Mouse (Mus musculus): ENCODE data around the gene Umad1. TPM values are rescaled to one million over a fixed set of nuclear protein-coding genes. Genes with fewer than 3 reads are reported as not detected.
A peak's percentile ranks its signal among the peaks of the same experiment; 100 is the strongest.

Umad1 gene
- total and polyA plus RNA-seq, 3 experiments: 7.6 to 17.5 (median 10.0) TPM

GRCm38 (mm10) chr6:8209866-8210186 lies 49.3 kb upstream of the Umad1 start:
- H3K4me1 ChIP-seq (ENCODE audit: control insufficient read depth in 1 of 2, insufficient read depth in 2 of 2): peaks cover 0 to 11% of the 10 kb centered on the region in 2 experiments; a peak in 2 of 4 replicates
- H3K9me3 ChIP-seq (replicated peaks; ENCODE audit: low read length): no peaks in the 10 kb centered on the region
- peak overlapping the region; percentile 100 for H3K4me2 ChIP-seq (ENCODE audit: insufficient read depth, low read depth, poor library complexity, severe bottlenecking)
- in situ Hi-C loops (cut with MboI; ENCODE audit: low pct_ligation_motif_present, low pct_unique_long_range_greater_than_20kb, low sequenced_read_pairs): no loop called here
- H3K27ac ChIP-seq (ENCODE audit: insufficient read depth, low read depth): peak overlapping the region; percentile 54; the same call in 1 of the 2 replicates
- no peak for DNase-seq (ENCODE audit: extremely low read depth)
- dilution Hi-C loops (cut with MboI; ENCODE audit: extremely low pct_ligation_motif_present, extremely low pct_unique_long_range_greater_than_20kb, low sequenced_read_pairs): no loop called here
- H3K27me3 ChIP-seq (replicated peaks): no peaks in the 10 kb centered on the region
- peaks cover 14% of the 10 kb centered on the region for H3K79me2 ChIP-seq (replicated peaks; ENCODE audit: control insufficient read depth, extremely low read depth, insufficient read depth, poor library complexity, severe bottlenecking)
- H3K9ac ChIP-seq (ENCODE audit: insufficient read depth, low read depth): peak overlapping the region; percentile 97
- H3K4me3 ChIP-seq (replicated peaks in 1 of 3; ENCODE audit: low read depth in 2 of 3, low read length in 2 of 3, poor library complexity in 1 of 3): peak overlapping the region; percentile 84 to 97 (median 84)
- TF ChIP-seq MAX (IDR thresholded peaks at IDR 0.05; ENCODE audit: low read length) (peak; percentile 37), CHD1 (IDR thresholded peaks at IDR 0.05; ENCODE audit: low read depth, low read length) (0 out of 2 replicates have a peak, but pooled peaks have one; percentile 72), MXI1 (IDR thresholded peaks at IDR 0.05; ENCODE audit: low read depth, low read length) (peak; percentile 87), RCOR1 (conservative IDR thresholded peaks at IDR 0.05; ENCODE audit: low read depth, low read length) (no peak), MAZ (IDR thresholded peaks at IDR 0.05; ENCODE audit: low read depth, low read length) (no peak), CHD2 (IDR thresholded peaks at IDR 0.05; ENCODE audit: low read length) (no peak), MYC (IDR thresholded peaks at IDR 0.05; ENCODE audit: low read depth, low read length) (peak; percentile 89; the same call in 1 of the 2 replicates)
- peaks cover 2 to 22% of the 10 kb centered on the region in 2 experiments for H3K36me3 ChIP-seq (replicated peaks in 1 of 2; ENCODE audit: control insufficient read depth in 1 of 2, insufficient read depth in 1 of 2, low read length in 1 of 2)

GRCm38 (mm10) chr6:8210661-8211060 lies 48.4 kb upstream of the Umad1 start:
- peaks cover 11 to 30% of the 10 kb centered on the region in 2 experiments for H3K36me3 ChIP-seq (replicated peaks in 1 of 2; ENCODE audit: control insufficient read depth in 1 of 2, insufficient read depth in 1 of 2, low read length in 1 of 2)
- dilution Hi-C loops (cut with MboI; ENCODE audit: extremely low pct_ligation_motif_present, extremely low pct_unique_long_range_greater_than_20kb, low sequenced_read_pairs): no loop called here
- peaks cover 0 to 11% of the 10 kb centered on the region in 2 experiments; a peak in 2 of 4 replicates for H3K4me1 ChIP-seq (ENCODE audit: control insufficient read depth in 1 of 2, insufficient read depth in 2 of 2)
- in situ Hi-C loops (cut with MboI; ENCODE audit: low pct_ligation_motif_present, low pct_unique_long_range_greater_than_20kb, low sequenced_read_pairs): no loop called here
- no peak for TF ChIP-seq POLR2A (IDR thresholded peaks at IDR 0.05; ENCODE audit: low read depth, low read length)
- no peak for TF ChIP-seq GABPA (IDR thresholded peaks at IDR 0.05; ENCODE audit: insufficient replicate concordance, low read depth, low read length)
- TF ChIP-seq NRF1 (IDR thresholded peaks at IDR 0.05; ENCODE audit: low read depth, low read length): no peak
- TF ChIP-seq MEF2A (IDR thresholded peaks at IDR 0.05; ENCODE audit: borderline replicate concordance, low read depth, low read length): no peak
- TF ChIP-seq ZNF384 (IDR thresholded peaks at IDR 0.05; ENCODE audit: low read depth, low read length): no peak
- TF ChIP-seq MXI1 (IDR thresholded peaks at IDR 0.05; ENCODE audit: low read depth, low read length): no peak
- TF ChIP-seq NELFE (IDR thresholded peaks at IDR 0.05; ENCODE audit: low read depth, low read length): no peak
- no peak for TF ChIP-seq MAFK (IDR thresholded peaks at IDR 0.05; ENCODE audit: insufficient replicate concordance, low read length)
- no peak for TF ChIP-seq RAD21 (IDR thresholded peaks at IDR 0.05; ENCODE audit: low read depth, low read length)
- TF ChIP-seq IRF4 (IDR thresholded peaks at IDR 0.05; ENCODE audit: low read depth, low read length): no peak
- TF ChIP-seq POLR2AphosphoS2 (IDR thresholded peaks at IDR 0.05; ENCODE audit: low read depth, low read length): no peak
- H3K27me3 ChIP-seq (replicated peaks): no peaks in the 10 kb centered on the region
- H3K4me3 ChIP-seq (replicated peaks in 1 of 3; ENCODE audit: low read depth in 2 of 3, low read length in 2 of 3, poor library complexity in 1 of 3): peak overlapping the region; percentile 26 to 97 (median 84)
- DNase-seq (ENCODE audit: extremely low read depth): peak; percentile 5
- peak overlapping the region; percentile 97; the same call in 1 of the 2 replicates for H3K9ac ChIP-seq (ENCODE audit: insufficient read depth, low read depth)
- peak overlapping the region; percentile 100 for H3K4me2 ChIP-seq (ENCODE audit: insufficient read depth, low read depth, poor library complexity, severe bottlenecking)
- peaks cover 14% of the 10 kb centered on the region for H3K79me2 ChIP-seq (replicated peaks; ENCODE audit: control insufficient read depth, extremely low read depth, insufficient read depth, poor library complexity, severe bottlenecking)
- H3K9me3 ChIP-seq (replicated peaks; ENCODE audit: low read length): no peaks in the 10 kb centered on the region
- no peak overlapping the region for H3K27ac ChIP-seq (ENCODE audit: insufficient read depth, low read depth)

Data from CH12.LX (cell line).